Mouse (Mus musculus): Measurements from ENCODE around the gene Slc36a2.

DNA sequence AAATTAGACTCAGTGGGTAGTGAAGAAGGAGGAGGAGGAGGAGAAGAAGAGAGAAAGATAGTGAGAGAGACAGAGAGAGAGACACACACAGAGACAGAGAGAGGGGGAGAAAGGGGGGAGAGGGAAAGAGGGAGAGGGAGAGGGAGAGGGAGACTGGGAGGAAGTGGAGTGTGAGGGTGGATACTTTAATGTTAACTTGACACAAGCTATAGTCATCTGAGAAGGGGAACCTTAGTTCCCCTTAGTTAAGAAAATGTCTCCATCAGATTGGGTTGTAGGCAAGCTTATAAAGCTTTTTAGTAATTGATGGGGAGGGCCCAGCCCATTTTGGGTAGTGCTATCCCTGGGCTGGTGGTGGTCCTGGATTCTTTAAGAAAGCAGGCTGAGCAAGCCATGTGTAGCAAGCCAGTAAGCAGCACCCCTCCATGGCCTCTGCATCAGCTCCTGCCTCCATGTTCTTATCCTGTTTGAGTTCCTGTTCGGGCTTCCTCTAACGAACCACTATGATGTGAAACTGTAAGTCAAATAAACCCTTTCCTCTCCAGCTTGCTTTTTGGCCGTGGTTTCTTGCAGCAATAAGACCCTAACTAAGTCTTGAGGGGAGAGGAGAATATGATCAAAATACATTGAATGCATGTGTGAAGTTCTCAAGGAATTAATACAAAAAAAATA is 30.3 kb downstream of the Slc36a2 start:
- TF ChIP-seq ZKSCAN1 (IDR thresholded peaks at IDR 0.05; ENCODE audit: low read depth, low read length) (no peak), CTCF (IDR thresholded peaks at IDR 0.05 in 2 of 3, conservative IDR thresholded peaks at IDR 0.05 in 1 of 3; ENCODE audit: control insufficient read depth in 1 of 3, insufficient read depth in 1 of 3, low read depth in 2 of 3, low read length in 3 of 3, poor library complexity in 1 of 3, severe bottlenecking in 1 of 3) (no peak), MXI1 (IDR thresholded peaks at IDR 0.05; ENCODE audit: low read depth, low read length) (no peak), ETS1 (IDR thresholded peaks at IDR 0.05; ENCODE audit: low read depth, low read length) (peak; percentile 30; the same call in 1 of the 2 replicates), NRF1 (IDR thresholded peaks at IDR 0.05; ENCODE audit: insufficient read depth, low read depth, low read length, poor library complexity, severe bottlenecking) (no peak), UBTF (IDR thresholded peaks at IDR 0.05; ENCODE audit: borderline replicate concordance, insufficient read depth, low read depth, low read length) (no peak), NELFE (IDR thresholded peaks at IDR 0.05; ENCODE audit: low read depth, low read length) (no peak; the same call in 1 of the 2 replicates), POLR2A (IDR thresholded peaks at IDR 0.05; ENCODE audit: control insufficient read depth in 1 of 2, insufficient read depth in 1 of 2, low read depth in 1 of 2, low read length in 2 of 2, poor library complexity in 1 of 2) (peak in 1 of 2 experiments; percentile 71; a peak in 2 of 4 replicates), TAL1 (IDR thresholded peaks at IDR 0.05; ENCODE audit: low read length) (no peak), ZMIZ1 (IDR thresholded peaks at IDR 0.05; ENCODE audit: low read depth, low read length) (no peak), ZNF384 (IDR thresholded peaks at IDR 0.05; ENCODE audit: low read depth, low read length) (no peak), MAFK (IDR thresholded peaks at IDR 0.05; ENCODE audit: borderline replicate concordance, low read depth, low read length) (no peak)

Measured in MEL (cell line).